Mouse (Mus musculus): ENCODE results near the gene Sgms2.

- TF ChIP-seq EP300 (IDR thresholded peaks at IDR 0.05; ENCODE audit: low read depth) (no peak), CTCF (IDR thresholded peaks at IDR 0.05; ENCODE audit: low read depth) (no peak)
Measured at GRCm38 (mm10) chr3:131474526-131474925, 16.7 kb downstream of the Sgms2 start.

Data from heart, postnatal 0 days (tissue).